Mouse (Mus musculus) CH12.LX (cell line): Measurements from ENCODE around the gene Cyp4f14.

Source experiments
- CTCF ChIP-seq, 2 experiments: IDR thresholded peaks in 1 of 2; conservative IDR thresholded peaks in 1 of 2; 2 replicates each; pipeline ENCODE4 v1.5.1; 2011 to 2012; ENCODE audit warnings: low read depth in 2 of 2, low read length in 2 of 2, improper control_type of control experiment in 1 of 2, inconsistent platforms in 1 of 2, mild to moderate bottlenecking in 1 of 2, moderate library complexity in 1 of 2
- EP300 ChIP-seq: IDR thresholded peaks from 2 replicates; pipeline ENCODE4 v1.6.1; 2011; ENCODE audit warnings: low read length, improper control_type of control experiment
- ETS1 ChIP-seq: conservative IDR thresholded peaks from 2 replicates; pipeline ENCODE4 v1.6.1; 2012; ENCODE audit warnings: low read depth, mild to moderate bottlenecking, inconsistent platforms, low read length, improper control_type of control experiment, moderate library complexity
- JUN ChIP-seq: IDR thresholded peaks from 2 replicates; pipeline ENCODE4 v1.6.1; 2011; ENCODE audit warnings: low read depth, mild to moderate bottlenecking, low read length, improper control_type of control experiment, moderate library complexity; ENCODE audit not compliant: insufficient read depth
- POLR2A ChIP-seq: IDR thresholded peaks from 2 replicates; pipeline ENCODE4 v1.6.1; 2011; ENCODE audit warnings: low read depth, mild to moderate bottlenecking, improper control_type of control experiment, low read length
- RAD21 ChIP-seq: IDR thresholded peaks from 2 replicates; pipeline ENCODE4 v1.6.1; 2011; ENCODE audit warnings: low read depth, mild to moderate bottlenecking, low read length, improper control_type of control experiment, moderate library complexity
- USF2 ChIP-seq: conservative IDR thresholded peaks from 2 replicates; pipeline ENCODE4 v1.6.1; 2011; ENCODE audit warnings: low read depth, low read length, improper control_type of control experiment
- ZMIZ1 ChIP-seq: IDR thresholded peaks from 2 replicates; pipeline ENCODE4 v1.6.1; 2012; ENCODE audit warnings: low read depth, mild to moderate bottlenecking, inconsistent platforms, low read length, improper control_type of control experiment

GRCm38 (mm10) chr17:32905239-32905638 lies 11.9 kb downstream of the Cyp4f14 start:
- peak; percentile 12 for TF ChIP-seq RAD21
- no peak for TF ChIP-seq POLR2A
- TF ChIP-seq USF2 = no peak
- no peak for TF ChIP-seq ETS1
- TF ChIP-seq CTCF (conservative IDR thresholded peaks at IDR 0.05 in 1 of 2, IDR thresholded peaks at IDR 0.05 in 1 of 2; ENCODE audit: low read depth in 2 of 2, low read length in 2 of 2) = peak; percentile 67 to 72
- no peak for TF ChIP-seq EP300
- no peak for TF ChIP-seq JUN
- no peak for TF ChIP-seq ZMIZ1
